Mouse (Mus musculus) layer of hippocampus, adult 8-10 months (tissue): ENCODE results near the gene Cacna1c. TPM values are rescaled to one million over a fixed set of nuclear protein-coding genes. Genes with fewer than 3 reads are reported as not detected.

Experiments
- DNase-seq, 2 experiments: peaks; one replicate each; pipeline ENCODE4 v3.0.0; 2022; ENCODE audit warnings: low spot score in 2 of 2
- total RNA-seq, 4 experiments: library from RNA; stranded (reverse); gene quantifications; 2 replicates each; pipeline ENCODE4 v1.2.4; 2022

Gene Cacna1c
- total RNA-seq, 4 experiments from 2014 or later, result 67.6 to 88.2 (median 75.8) TPM

DNA sequence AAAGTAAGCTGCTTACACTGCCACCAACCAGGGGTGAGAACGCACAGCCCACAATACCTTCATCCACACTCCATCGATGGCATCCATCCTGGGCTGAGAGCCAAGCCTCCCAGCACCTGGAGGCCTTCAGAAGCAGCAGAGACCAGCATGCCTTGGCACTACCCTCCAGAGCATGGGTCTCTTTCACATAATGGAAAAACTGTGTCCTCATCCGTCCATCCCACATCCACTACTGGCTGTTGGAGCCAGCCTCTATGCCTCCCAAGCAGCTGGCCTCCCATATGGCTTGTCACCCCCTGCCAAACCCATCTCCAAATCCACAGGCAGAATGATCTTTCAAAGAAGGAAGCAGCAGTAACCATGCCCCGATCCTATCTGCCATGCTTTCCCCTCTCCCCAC lies 229.3 kb downstream of the Cacna1c start:
- DNase-seq, result peak; percentile 60 to 77

DNA sequence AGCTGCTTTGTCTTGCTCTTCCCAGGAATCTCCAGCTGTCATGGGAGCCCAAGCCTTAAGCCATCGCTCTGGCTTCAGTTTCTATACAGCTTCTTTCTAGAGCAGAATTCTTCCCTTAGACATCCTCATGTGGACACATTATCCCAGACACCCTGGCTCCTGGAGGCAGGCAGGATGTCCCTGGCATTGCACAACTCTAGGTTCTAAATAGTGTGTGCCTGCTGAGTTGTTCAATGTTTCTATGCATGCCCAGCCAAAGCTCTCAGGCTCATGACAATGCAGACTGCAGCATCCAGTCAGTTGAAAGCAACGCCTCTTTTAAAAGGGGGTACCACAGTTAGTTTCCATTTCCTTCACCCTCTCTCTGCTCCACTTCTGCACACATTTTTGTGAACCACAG lies 230.6 kb downstream of the Cacna1c start:
- DNase-seq, result no peak

DNA sequence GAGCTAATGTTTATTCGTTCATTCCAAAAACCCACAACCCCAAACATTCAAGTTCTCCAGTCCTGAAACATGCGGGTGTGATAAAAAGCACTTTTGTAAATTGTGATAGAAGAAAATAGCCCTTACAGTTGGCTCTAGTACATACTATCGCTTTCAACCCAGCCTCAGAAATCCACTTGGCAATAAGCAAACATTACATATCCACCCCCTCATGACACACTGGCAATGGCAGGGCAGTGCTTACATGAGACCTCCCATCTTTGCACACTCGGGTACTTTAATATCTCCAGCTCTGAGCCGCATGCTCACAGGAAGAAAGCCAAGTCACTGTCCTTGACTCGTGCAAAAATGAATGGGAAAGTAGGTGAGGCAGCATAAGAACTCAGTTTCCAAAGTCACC lies 232.4 kb downstream of the Cacna1c start:
- no peak for DNase-seq

DNA sequence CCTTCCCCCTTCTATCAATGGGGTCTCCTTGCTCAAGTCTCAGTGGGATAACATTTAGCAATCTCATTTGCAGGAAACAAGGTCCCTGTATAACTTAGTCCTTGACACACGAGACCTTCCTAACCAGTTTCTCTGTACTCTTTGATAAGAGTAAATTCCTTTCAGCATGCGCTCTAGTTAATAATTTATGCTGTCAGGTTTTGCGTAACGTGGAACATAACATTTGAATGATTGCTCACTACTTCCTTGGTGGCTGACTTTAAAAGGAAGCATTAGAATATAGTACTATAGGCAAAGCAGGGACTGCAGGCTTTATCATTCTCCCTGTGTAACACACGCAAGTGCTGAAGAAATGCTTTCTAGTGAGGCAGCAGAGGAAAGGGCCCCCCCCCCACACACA lies 232.9 kb downstream of the Cacna1c start:
- no peak for DNase-seq

DNA sequence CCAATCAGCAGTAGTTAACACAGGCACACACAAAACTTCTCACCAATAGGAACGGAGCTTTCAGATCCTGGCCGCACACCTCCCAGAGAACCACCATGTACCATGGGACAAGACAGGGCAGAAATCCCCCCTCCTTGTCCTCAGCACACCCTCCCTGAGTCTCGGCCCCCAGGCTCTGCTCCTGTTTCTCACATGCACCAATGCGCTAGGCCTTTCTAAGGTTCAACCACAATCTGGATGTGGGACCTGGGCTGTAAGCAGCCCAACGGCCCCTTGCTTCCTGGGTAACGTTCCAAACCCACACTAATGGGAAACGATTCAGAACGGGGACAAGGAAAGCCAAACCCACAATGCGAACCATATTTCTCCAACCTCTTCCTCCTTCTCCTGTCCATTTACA lies 237.7 kb downstream of the Cacna1c start:
- no peak for DNase-seq

DNA sequence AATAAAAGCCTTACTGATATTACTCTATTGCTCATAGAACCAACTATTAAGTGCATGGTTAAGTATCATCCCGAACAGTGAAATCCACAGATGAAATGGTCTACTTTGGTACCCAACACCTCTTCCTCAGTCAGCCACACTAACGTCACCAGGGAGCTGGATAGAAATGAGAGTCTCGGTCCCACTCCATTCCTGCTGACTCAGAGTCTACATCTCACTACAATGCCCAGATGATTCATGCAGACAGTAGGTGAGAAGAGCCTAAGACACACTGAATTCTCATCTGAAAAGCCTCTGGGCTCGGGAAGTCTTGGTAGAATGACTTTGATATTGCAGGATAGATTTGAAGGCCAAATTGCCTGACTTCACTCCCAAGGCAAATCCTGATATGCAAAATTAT lies 240.0 kb downstream of the Cacna1c start:
- DNase-seq, result no peak

DNA sequence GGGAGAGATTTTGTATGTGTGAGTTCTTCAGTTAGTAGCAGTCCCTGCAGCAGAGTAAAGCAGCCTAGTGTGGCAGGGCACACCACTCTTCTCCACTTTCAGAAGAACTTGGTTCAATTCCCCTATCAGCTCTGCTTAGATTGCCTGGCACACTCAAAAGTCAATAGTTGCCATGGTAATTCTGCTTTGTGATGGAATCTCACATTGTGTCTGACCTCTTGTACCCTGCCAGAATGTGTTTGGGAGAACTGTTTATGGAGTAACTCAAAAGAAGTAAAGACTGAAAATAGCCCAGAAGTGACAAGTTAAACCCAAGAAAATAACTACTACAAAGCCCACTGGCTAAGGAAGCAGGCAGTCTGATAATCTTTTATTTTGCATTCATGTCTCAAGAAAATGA lies 240.4 kb downstream of the Cacna1c start:
- DNase-seq, result no peak

DNA sequence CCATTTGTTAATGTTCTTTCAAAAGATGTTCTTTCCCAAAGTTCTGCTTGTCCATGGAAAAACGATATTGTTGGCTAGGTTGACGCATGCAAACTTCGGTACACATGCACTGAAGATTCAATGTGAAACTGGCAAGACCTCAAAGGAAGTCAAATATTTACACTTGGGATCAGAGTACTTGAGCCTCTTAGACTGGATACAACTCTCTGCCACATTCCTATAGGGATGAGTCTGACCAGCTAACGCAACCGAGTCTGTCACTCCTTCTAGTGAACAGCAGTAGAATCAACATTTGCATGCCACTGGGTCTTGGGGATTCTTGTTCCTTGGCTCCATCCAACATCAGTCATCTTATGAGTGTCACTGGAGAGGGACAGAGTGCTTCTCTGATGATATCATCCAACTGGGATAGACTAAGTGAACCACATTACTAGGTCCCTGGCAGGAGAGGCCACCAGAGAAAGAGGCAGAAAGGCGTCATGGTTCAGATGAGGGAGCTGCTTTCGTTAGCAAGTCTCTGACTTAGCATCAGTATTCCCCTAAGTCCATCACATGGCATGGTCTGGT lies 241.1 kb downstream of the Cacna1c start:
- no peak for DNase-seq

DNA sequence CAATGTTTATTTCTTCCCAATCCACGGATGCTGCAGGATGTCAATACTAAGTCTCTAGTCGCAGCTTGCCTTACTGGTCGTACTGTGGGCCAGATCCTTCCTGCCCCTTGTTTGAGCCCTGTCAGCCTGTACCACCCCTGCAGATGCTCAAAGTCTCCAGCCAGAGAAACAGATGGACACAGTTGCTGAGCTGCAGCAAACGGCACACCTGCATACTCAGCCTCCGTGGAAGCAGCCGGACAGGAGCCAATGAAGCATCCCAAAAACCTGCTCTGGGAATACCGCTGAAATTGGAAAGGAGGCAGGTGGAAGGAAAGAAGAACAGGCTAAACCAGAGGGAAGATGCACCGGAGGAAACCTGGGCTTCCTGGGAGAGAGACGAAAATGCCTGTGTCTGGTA lies 243.8 kb downstream of the Cacna1c start:
- no peak for DNase-seq

DNA sequence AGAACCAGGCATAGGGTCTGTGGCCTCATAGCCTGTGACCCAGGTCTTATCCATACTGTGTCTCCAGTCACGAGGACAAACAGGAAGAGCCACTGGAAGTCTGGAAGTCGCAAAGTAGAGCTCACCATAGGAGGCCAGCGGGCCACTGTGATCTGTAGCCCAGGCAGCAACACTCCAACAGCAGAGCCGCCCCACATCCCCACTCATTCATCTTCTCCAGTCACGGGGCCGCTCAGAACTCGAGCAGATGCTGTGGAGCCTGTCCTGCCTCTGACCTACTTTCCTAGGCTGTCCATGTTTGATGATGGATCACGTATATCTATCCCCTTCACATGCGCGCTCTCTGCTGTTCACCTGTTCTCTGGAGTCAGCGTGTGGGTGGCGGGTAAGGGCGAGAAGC lies 246.0 kb downstream of the Cacna1c start:
- no peak for DNase-seq

DNA sequence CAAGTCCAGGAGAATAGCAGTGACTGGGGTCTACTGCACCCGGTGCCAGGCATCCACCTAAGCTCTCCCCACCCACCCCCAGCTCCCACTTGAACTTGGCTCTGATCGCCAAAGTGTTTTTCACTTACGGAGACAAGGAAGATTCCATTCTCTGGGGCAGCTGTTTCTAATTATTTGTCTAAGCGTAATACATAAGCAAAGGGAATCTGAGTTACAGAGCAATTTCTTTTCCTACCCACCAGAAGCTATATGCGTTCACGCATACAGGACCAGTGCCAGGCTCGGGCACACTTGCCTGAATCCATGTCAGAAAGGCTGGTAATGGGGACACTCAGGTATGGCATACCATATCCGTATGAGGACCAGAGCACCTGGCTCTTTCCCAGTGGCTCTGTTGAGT lies 248.9 kb downstream of the Cacna1c start:
- no peak for DNase-seq

DNA sequence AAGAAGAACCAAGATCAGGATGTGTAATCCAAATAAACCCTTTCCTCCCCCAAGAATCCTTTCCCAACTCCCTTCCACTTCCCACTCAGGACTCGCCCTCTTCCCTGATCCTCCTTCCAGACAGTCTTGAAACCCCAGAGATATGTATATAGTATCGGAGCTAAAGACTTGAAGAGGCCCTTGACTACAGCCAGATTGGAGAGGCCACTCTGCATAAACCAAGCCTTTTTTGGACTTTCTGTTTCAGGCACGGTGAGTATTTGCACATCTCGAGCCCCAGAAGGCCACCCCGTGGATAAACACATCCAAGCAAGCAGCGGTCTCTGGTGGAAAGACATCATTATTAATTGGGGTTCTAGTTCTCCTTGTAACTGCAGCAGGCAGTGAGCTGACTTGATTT lies 249.6 kb downstream of the Cacna1c start:
- no peak for DNase-seq

DNA sequence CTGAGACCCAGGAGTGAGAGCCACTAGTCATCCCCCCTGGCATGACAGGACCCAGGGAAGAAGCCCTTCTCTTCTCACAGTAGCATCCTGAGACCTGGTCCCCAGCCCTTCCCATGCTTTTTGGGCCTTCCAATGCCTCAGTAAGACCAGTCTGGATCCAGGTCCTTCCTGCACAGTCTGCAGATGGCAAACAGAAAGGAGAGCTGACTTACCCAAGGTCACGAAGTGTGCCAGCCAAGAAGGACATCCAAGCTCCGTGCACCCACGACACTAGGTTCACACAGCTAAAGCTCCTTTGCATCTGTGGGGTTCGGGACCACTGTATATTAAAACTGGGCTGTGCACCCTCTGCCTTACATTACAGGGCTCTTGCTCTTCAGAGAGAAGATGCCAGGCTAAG lies 252.1 kb downstream of the Cacna1c start:
- no peak for DNase-seq

DNA sequence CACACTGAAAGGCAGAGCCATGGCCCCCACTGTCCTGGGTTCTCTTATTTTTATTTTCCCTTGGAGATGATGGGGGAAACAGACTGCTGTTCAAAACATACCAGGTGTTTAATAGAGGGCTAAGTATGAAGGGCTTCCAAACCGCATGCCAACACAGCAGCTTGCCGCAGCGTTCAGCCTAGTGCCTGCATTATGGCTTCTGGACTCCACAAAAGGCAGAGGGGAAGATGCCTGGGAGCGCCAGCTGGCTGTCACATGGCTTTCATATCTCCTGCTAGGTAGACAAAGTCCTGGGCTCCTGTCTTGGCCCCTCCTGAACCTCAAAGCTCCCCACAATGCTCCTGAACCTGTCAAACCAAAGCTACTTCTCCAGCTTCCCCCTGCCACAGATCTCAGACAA lies 254.4 kb downstream of the Cacna1c start:
- no peak for DNase-seq

DNA sequence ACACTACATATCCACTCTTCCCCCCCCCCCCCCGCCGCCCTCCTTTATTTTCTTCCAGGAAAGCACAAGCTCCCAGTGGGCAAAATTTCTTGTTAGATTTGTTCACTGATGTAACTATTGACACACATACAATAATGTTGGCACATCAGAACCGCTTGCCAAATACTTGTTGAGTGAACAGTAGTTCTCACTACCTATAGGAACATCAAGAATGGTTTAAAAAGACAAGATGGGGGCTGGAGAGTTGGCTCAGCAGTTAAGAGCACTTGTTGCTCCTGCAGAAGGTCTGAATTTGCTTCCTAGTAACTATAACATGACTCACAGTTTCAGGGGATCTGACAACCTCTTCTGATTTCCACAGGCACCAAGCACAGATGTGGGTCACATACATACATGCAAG lies 255.2 kb downstream of the Cacna1c start:
- DNase-seq, result no peak

DNA sequence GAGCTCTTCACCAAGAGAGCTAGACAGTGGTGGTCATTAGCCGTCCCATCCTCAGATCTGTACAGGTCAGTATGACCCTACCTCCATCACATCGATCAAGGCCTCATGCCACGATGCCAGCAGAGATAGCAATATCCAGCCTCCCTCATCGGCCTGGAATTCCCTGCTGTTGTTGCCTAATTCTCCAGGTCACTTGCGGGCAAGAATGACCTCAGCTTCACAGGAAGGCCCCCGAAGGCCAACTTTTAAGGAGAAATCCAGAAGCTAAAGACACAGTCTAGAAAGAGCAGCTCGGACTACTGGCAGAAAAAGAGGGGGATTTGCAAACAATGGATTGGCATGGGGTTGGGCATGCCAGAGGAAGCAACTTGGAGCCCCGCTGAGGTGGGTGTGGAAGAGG lies 256.6 kb downstream of the Cacna1c start:
- no peak for DNase-seq

DNA sequence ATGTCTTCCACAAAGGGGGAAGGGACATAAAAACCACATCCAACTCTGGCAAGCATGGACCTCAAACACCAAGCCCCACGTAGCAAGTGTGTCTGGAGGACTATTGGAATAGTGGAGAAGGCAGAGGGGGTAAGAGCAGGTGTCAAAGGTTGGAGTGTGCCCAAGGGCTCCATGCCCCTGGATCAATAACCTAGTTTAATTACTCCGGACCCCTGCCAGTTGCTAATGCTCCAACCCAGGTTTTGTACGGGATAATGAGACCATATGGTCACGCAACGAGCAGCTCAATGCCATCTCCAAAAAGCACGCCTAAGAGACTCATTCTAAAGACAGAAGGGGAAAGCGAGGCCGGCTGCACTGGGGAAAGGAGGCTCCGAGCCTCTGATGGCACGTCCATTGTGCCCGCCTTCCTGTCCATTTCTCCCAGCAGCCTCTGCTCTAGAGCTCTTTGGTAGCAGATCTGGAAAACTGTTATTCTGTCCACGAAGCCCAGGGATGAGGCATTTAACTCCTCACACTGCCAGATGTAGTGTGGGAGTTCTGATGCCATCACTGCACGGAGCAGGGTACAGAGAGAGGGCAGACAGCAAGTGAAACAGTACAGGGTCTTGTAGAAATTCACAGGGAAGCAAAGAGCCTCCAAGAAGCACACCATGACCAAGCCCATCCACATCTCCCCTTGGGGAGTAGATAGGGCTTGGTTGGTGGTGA lies 257.7 kb downstream of the Cacna1c start:
- no peak for DNase-seq

DNA sequence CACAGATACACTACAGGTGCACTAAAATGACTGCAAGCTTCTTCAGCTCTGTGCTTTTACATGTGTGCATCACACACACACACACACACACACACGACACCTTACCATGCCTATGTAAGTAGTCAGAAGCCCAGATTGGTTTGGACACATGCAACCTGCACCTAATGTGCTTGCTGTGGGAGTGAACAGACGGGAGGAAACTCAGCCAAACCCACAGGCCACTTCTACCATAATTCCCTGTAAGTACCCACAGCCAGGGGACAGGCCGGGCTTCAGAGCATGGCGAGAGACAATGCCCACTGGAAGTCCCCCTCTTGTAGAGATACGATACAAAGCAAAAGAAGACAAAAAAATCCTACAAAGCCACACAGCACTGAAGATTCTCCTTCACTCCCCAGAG lies 258.7 kb downstream of the Cacna1c start:
- no peak for DNase-seq

DNA sequence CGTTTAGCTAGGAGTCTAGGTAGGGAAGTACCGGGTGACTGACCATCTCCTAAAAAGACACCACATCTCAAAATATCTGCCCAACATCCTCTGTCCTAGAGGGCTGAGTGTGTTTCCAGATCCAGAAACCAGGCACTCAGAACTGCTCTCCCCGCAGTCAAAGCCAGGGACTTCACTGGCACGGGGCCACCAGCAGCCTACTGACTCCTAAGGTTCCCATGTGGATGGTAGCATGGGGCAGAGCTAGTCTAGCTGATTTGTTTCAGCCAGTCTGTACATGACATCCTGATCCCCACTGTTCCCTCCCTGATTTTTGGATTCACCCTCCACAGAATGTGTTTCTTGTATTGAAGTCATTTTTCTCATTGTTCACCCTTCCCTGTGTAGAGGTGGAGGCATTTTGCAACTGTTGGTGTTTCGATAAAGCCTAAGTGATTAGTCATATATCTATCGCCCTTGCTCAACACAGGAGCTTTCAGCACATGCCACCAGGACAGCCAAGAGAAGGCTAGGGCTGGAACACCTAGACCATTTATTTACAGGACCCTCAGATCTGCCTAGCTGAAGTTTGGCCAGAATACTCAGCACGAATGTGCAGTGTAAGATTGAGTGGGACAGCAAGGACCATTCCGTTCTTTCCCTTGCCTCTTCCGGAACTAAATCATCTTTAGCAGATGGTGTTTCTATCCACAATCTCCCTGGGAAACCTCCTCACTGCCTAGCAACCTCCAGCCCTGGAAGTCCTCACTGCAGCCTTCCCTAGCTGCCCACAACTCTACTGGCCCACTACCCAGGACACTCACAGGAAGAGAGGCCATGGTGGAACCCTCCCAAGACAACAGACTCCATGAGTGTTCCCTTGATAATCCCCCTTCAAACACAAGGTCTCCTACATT lies 260.4 kb downstream of the Cacna1c start:
- peak in 1 of 2 experiments; percentile 42 for DNase-seq

DNA sequence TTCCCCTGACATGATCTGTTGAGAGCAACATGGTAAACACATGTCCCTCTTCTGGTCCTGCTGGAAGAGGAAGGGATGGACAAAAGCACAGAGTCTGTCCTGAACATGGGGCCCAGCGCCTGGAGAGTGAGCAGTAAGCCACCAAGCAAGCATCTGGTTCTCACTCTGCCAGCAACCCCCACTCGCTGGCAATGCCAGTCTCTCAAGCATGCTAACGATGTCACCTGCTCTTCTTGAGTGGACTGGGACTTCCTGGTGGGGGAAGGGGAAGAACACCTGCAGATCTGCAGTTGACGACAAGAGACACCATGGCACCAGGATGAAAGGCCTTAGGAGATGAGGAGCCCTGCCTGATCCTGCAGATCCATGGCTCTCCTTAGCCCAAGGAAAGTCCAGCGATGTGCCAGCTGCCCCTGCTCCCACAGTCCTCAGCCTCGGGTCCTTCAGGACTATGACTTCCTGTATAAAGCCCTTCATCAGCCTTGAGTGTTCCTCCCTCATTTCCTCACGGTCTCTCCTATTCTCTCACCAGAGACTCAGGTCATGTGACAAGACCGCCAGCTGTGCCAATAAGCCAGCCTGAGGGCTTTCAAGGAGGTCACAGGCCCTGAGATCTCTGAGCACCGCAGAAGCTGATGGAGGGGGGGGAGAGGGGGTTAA lies 261.8 kb downstream of the Cacna1c start:
- no peak for DNase-seq

DNA sequence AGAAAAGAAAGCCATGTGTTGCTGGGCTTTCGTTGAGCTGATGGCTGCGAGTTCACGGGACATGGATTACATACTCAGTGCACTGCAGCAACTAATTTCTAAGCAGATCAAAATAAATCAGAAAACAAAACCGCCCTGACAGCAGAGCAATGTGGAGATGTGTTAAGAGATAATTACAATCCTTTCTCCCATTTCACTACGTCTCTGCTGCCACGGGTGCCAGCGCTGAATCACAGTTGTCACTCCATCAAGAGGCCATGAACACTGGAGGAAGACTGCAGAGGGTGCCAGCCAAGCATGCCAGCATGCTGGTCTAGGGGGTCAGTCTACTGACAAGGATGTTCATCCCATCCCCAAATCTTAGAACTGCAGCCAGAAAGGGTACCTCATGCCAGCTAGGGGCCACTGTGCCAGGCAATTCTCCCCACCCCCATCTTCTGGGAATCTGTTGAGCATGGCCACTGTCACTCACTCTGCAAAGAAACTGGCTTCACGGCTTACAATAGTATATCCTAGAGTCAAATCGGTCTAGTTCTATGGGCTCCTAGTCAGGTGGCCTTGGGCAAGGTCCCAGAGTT lies 263.1 kb downstream of the Cacna1c start:
- DNase-seq, result no peak
